28 mouse cellular contexts compared by ENCODE assay signal in genomic region chr14:30208156-30208555, GRCm38 (mm10).
DNase-seq lines count a peak whose midpoint lies in the region; ATAC-seq and TF ChIP-seq lines count a peak whose summit lies in the region.
"Had no signal": no experiment of that assay in that cellular context is flagged by ENCODE, and none has a peak within 500 bp of the region (broad histone marks: within the 10 kb centered on the region; RNA-seq: fewer than 3 reads in every experiment).

No protein-coding gene starts in this region.

- H3K27ac ChIP-seq in forebrain, postnatal 0 days (ENCODE audit: low read depth, low read length) = no peak overlapping the region
- no peak overlapping the region for H3K27ac ChIP-seq in forebrain, embryonic 11.5 days (ENCODE audit: low read depth, low read length)
- no peak overlapping the region for H3K27ac ChIP-seq in midbrain, postnatal 0 days (ENCODE audit: low read depth, low read length)
- H3K27ac ChIP-seq: embryonic facial prominence, embryonic 12.5 days; hindbrain, embryonic 14.5 days; limb, embryonic 10.5 days; limb, embryonic 15.5 days; liver, embryonic 13.5 days; midbrain, embryonic 12.5 days; neural tube, embryonic 13.5 days had no signal

- no peaks in the 10 kb centered on the region for H3K36me3 ChIP-seq in forebrain, postnatal 0 days (ENCODE audit: insufficient read depth)
- no peaks in the 10 kb centered on the region for H3K36me3 ChIP-seq in forebrain, embryonic 11.5 days (ENCODE audit: control insufficient read depth, insufficient read depth, low read length)
- H3K36me3 ChIP-seq in midbrain, postnatal 0 days (ENCODE audit: insufficient read depth, low read length) = no peaks in the 10 kb centered on the region
- H3K36me3 ChIP-seq: embryonic facial prominence, embryonic 12.5 days; limb, embryonic 10.5 days; limb, embryonic 15.5 days; liver, embryonic 13.5 days; midbrain, embryonic 12.5 days; neural tube, embryonic 13.5 days had no signal

- H3K9ac ChIP-seq in forebrain, postnatal 0 days = no peak overlapping the region
- H3K9ac ChIP-seq in forebrain, embryonic 11.5 days (ENCODE audit: low read length) = no peak overlapping the region
- H3K9ac ChIP-seq in midbrain, postnatal 0 days (replicated peaks; ENCODE audit: low read length, poor library complexity, severe bottlenecking) = no peak overlapping the region
- H3K9ac ChIP-seq: embryonic facial prominence, embryonic 12.5 days; hindbrain, embryonic 14.5 days; limb, embryonic 15.5 days; liver, embryonic 13.5 days; midbrain, embryonic 12.5 days; neural tube, embryonic 13.5 days had no signal

- peak; percentile 58 for DNase-seq in forebrain, postnatal 0 days
- no peak for DNase-seq in forebrain, embryonic 11.5 days (ENCODE audit: low spot score)
- peak; percentile 54 for DNase-seq in layer of hippocampus, adult 9-11 months
- no peak for DNase-seq in layer of hippocampus, adult 9-10 months (ENCODE audit: low spot score)
- peak; percentile 73 for DNase-seq in cerebellum, adult 11-12 months
- peak; percentile 64 to 68 for DNase-seq in cerebellum, postnatal 25 days
- no peak for DNase-seq in left cerebral cortex, postnatal 10 days (ENCODE audit: extremely low spot score in 1 of 2, low spot score in 2 of 2)
- no peak for DNase-seq in midbrain, postnatal 0 days (ENCODE audit: low spot score)
- DNase-seq: adrenal gland, postnatal 25 days; embryo, embryonic 11 days; gastrocnemius, postnatal 25 days; heart, adult 11 months; heart, postnatal 4 days; kidney, adult 11 months; kidney, postnatal 25 days; liver, embryonic 13.5 days; lung, adult 18-20 months; lung, postnatal 4 days had no signal

- no peak overlapping the region for H3K4me2 ChIP-seq in forebrain, postnatal 0 days (ENCODE audit: low read depth)
- no peak overlapping the region for H3K4me2 ChIP-seq in forebrain, embryonic 11.5 days (ENCODE audit: low read depth, low read length, severe bottlenecking)
- H3K4me2 ChIP-seq in midbrain, postnatal 0 days (ENCODE audit: low read depth, low read length, poor library complexity, severe bottlenecking) = no peak overlapping the region
- H3K4me2 ChIP-seq: embryonic facial prominence, embryonic 12.5 days; heart, embryonic 11.5 days; hindbrain, embryonic 14.5 days; limb, embryonic 15.5 days; liver, embryonic 13.5 days; midbrain, embryonic 12.5 days; neural tube, embryonic 13.5 days had no signal

- TF ChIP-seq CTCF in forebrain, postnatal 0 days (IDR thresholded peaks at IDR 0.05; ENCODE audit: low read depth) = 0 out of 2 replicates have a peak, but pooled peaks have one; percentile 15
- TF ChIP-seq CTCF in midbrain, postnatal 0 days (IDR thresholded peaks at IDR 0.05) = no peak

- peak; percentile 81 for ATAC-seq in forebrain, postnatal 0 days
- no peak for ATAC-seq in forebrain, embryonic 11.5 days (replicated peaks; ENCODE audit: low FRiP score)
- no peak for ATAC-seq in midbrain, postnatal 0 days (ENCODE audit: low FRiP score)
- ATAC-seq: CD4-positive, CD25-positive, alpha-beta regulatory T cell, adult 4 months; lung, postnatal 0 days had no signal

- H3K4me1 ChIP-seq in forebrain, postnatal 0 days (ENCODE audit: insufficient read depth) = no peaks in the 10 kb centered on the region; the same call in 1 of the 2 replicates
- no peaks in the 10 kb centered on the region for H3K4me1 ChIP-seq in forebrain, embryonic 11.5 days (replicated peaks; ENCODE audit: control insufficient read depth, insufficient read depth, low read length)
- H3K4me1 ChIP-seq in midbrain, postnatal 0 days (ENCODE audit: insufficient read depth, low read length) = peaks cover 2% of the 10 kb centered on the region; the same call in 1 of the 2 replicates
- H3K4me1 ChIP-seq: limb, embryonic 10.5 days; limb, embryonic 15.5 days; liver, embryonic 13.5 days; midbrain, embryonic 12.5 days; neural tube, embryonic 13.5 days had no signal

- H3K4me3 ChIP-seq in forebrain, postnatal 0 days (ENCODE audit: low read depth, low read length) = no peak overlapping the region
- no peak overlapping the region for H3K4me3 ChIP-seq in forebrain, embryonic 11.5 days (ENCODE audit: low read depth, low read length)
- no peak overlapping the region for H3K4me3 ChIP-seq in midbrain, postnatal 0 days (ENCODE audit: low read depth, low read length)
- H3K4me3 ChIP-seq: embryonic facial prominence, embryonic 12.5 days; limb, embryonic 10.5 days; limb, embryonic 15.5 days; liver, embryonic 13.5 days; megakaryocyte, embryonic 14.5 days; midbrain, embryonic 12.5 days; neural tube, embryonic 13.5 days had no signal

- no peaks in the 10 kb centered on the region for H3K27me3 ChIP-seq in forebrain, postnatal 0 days (ENCODE audit: insufficient read depth, low read length)
- H3K27me3 ChIP-seq in forebrain, embryonic 11.5 days (ENCODE audit: control insufficient read depth, insufficient read depth, low read length) = no peaks in the 10 kb centered on the region
- no peaks in the 10 kb centered on the region for H3K27me3 ChIP-seq in midbrain, postnatal 0 days (ENCODE audit: insufficient read depth, low read length)
- H3K27me3 ChIP-seq: embryonic facial prominence, embryonic 12.5 days; limb, embryonic 15.5 days; liver, embryonic 13.5 days; midbrain, embryonic 12.5 days; neural tube, embryonic 13.5 days had no signal

- no peaks in the 10 kb centered on the region for H3K9me3 ChIP-seq in forebrain, postnatal 0 days (ENCODE audit: low read length)
- H3K9me3 ChIP-seq in forebrain, embryonic 11.5 days (ENCODE audit: control insufficient read depth, low read length) = no peaks in the 10 kb centered on the region
- H3K9me3 ChIP-seq in midbrain, postnatal 0 days (ENCODE audit: low read length) = no peaks in the 10 kb centered on the region
- H3K9me3 ChIP-seq: embryonic facial prominence, embryonic 12.5 days; limb, embryonic 10.5 days; limb, embryonic 15.5 days; liver, embryonic 13.5 days; midbrain, embryonic 12.5 days; neural tube, embryonic 13.5 days had no signal

- intact Hi-C loops in left cerebral cortex, postnatal 10 days (cut with DNase I) = no loop called here

Comparison
In these comparisons a context has a peak if more than half of its experiments do, and no peak if none do; other contexts are left out.
1. DNase-seq: peak in forebrain, postnatal 0 days (single experiment), layer of hippocampus, adult 9-11 months (single experiment), cerebellum, adult 11-12 months (single experiment) and cerebellum, postnatal 25 days (2 of 2); none in forebrain, embryonic 11.5 days (single experiment), layer of hippocampus, adult 9-10 months (single experiment), left cerebral cortex, postnatal 10 days (0 of 2) and midbrain, postnatal 0 days (single experiment).